Mouse (Mus musculus): ENCODE measurements around the gene Zdhhc5.
A peak's percentile ranks its signal among the peaks of the same experiment; 100 is the strongest.
"Not testable (repeated sequence)": the region's sequence is repeated elsewhere in the genome, so short reads cannot be mapped to it uniquely, and the experiment has no call there.

The Zdhhc5 gene

GRCm38 (mm10) chr2:84695007-84695695 is 19.8 kb downstream of the Zdhhc5 start:
- no peak for DNase-seq (ENCODE audit: low spot score)

DNA sequence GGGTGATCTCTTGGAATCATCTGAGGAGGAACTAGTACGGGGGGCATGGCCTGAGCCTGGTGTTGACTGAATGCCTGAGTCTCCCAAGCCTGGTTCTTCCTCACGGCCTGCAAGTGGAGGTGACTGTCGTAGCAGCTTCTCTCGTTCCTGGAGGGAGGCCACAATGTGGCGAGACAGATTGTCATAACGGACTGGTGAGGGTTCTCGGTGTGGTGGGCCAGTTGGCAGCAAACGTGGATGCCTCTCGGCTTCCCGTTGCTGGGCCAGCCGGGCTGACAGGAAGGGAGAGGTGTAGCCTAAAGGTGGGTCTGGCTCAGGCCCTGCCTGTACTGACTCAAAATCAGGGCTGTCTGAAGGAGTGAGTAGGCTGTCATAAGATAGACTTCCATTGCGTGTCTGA is 24.9 kb downstream of the Zdhhc5 start:
- DNase-seq (ENCODE audit: low spot score), result no peak

- DNase-seq (ENCODE audit: low spot score), result no peak
Measured at GRCm38 (mm10) chr2:84688080-84688844, 26.7 kb downstream of the Zdhhc5 start.

GRCm38 (mm10) chr2:84682605-84683183 is 32.3 kb downstream of the Zdhhc5 start:
- DNase-seq (ENCODE audit: low spot score), result no peak

DNA sequence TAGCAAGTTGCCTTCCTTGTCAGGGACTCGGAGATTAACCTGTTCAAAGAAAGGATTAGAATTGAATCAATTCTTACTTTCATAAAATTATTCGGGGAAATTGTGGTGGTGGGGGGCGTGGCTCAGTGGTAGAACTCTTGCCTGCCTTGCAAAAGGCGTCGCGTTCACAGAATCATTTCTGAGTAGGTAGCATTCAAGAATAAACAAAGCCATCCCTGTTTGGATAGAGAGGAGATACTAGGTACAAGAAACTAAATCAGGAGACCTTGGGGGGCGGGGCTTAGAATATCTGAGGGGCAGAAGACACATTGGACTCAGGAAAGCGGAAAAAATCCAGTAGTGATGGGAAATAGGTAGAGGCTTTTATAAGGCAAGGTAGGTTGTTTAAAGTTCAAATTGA is 36.0 kb downstream of the Zdhhc5 start, which contains the start of gene Tmx2:
Gene Tmx2, minus strand, starts transcription at position 125 of the 400 bp plus-strand sequence.
- no peak for DNase-seq (ENCODE audit: low spot score)

GRCm38 (mm10) chr2:84677968-84678880 is 36.8 kb downstream of the Zdhhc5 start, which contains the start of the genes Gm28635 and Med19:
TSS of gene Gm28635 (minus strand) at chr2:84678041.
TSS of gene Med19 (plus strand) at chr2:84678402.
- peak; percentile 100 for DNase-seq (ENCODE audit: low spot score)

- DNase-seq (ENCODE audit: low spot score), result no peak
Measured at GRCm38 (mm10) chr2:84677270-84677967, 37.6 kb downstream of the Zdhhc5 start.

DNA sequence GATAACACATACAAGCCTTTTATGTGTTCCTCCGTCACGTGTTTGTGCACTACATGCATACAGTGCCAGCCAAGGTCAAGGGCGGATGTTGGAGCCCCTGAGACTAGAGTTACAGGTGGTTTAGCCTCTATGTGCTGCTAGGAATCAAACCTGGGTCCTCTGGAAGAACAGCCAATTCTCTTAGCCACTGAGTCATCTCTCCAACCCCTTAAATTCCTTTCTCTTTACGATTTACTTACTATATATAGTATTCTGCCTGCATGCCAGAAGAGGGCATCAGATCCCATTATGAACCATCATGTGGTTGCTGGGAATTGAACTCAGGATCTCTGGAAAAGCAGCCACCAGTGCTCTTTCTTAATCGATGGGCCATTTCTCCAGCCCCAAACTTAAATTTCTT is 43.4 kb downstream of the Zdhhc5 start:
- DNase-seq (ENCODE audit: low spot score), result not testable (repeated sequence)

GRCm38 (mm10) chr2:84670569-84670933 is 44.4 kb downstream of the Zdhhc5 start, which contains the start of gene Selenoh:
TSS of gene Selenoh (minus strand) at chr2:84670770.
- peak; percentile 89 for DNase-seq (ENCODE audit: low spot score)

DNA sequence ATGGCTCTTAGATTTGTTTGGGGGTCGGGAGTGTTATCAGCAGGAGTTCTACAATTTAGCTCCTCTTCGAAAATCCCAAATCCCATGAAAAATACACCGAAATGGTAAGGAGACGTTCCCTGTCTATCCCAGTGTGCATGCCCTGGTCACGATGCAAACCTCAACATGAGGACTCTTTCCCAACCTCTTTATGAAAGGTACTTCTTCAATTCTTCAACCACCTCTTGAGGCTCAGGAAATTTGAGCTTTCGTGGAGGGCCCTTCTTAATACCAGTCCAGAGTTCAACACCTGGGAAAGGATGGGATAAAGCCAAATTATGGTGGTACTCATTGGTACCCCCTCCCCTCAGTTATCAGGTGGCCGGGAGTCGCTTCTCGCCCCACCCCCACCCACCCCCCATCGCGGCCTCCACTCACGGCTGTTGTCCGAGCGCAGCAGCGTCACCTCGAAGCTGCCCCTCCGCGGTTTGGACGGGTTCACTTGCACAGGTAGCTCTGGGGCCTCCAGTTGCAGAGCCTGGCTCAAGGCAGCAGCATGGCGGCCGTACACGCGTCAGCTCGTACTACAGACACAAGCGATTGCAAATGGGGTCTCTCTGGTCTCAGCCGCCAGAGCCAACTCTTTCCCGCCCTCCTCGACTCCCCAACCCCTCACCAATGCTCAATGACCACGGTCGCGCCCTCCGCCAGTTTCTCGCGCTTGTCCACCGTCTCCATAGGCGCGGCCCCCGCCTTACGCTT is 45.0 kb downstream of the Zdhhc5 start:
- no peak for DNase-seq (ENCODE audit: low spot score)

- DNase-seq (ENCODE audit: low spot score), result no peak
Measured at GRCm38 (mm10) chr2:84666081-84666480, 48.9 kb downstream of the Zdhhc5 start.

DNA sequence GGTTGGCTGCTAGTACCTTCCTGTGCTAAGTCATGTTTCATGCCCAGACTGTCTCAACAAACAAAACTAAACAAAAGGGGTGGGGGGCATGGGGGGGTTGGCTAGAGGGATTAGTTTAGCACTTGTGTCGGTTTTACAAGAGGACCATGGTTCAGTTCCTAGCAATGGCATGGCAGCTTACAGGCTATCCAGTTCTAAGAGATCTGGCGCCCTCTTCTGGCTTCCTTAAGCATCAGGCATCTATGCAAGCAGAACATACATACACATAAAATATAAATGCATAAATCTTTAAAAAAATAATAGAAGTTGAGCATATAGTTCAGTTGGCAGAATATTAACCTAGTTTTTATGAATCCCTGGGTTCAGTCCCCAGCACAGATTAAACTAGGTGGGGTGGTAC is 52.1 kb downstream of the Zdhhc5 start:
- peak; percentile 50 for DNase-seq (ENCODE audit: low spot score)

DNA sequence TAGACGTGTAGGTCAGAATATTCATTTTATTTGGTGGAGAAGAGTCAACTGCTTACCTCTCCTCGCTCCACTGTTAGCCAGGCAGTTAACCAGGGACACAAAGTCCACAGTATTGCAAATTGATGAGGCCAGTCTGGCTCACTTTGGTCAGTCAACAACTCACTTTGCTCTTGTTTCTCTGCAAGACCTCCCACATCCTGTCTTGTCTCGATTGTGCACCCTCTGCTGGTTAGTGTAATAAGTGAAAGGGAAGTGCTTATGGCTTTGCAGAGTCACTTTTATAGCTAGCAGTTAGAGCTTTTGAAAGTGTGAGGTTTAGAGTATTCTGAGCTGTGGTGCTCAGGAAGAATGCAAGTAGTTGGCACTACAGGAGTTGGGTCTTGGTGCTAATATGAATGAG is 54.7 kb downstream of the Zdhhc5 start:
- DNase-seq (ENCODE audit: low spot score), result peak; percentile 81

- DNase-seq (ENCODE audit: low spot score), result no peak
Measured at GRCm38 (mm10) chr2:84658806-84659205, 56.2 kb downstream of the Zdhhc5 start, which contains the start of gene Btbd18. TSS of gene Btbd18 (plus strand) at chr2:84659079.

DNA sequence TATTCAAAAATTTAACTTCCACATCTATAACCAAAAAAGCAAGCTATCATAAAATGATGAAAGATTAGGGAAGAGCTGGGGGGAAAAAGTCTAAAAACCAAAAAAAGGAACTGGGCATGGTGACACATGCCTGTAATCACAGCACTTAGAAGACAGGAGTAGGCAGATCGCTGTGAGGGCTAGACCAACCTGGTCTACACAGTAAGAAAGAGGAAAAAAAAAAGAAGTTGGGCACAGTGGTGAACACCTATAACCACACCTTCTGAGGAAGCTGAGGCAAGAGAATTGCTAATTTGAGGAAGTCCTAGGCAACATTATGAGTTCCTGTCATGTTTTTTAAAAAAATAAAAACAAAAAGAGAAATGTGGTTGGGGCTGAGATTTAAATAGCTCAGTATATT is 59.1 kb downstream of the Zdhhc5 start:
- DNase-seq (ENCODE audit: low spot score), result no peak

- DNase-seq (ENCODE audit: low spot score), result no peak
Measured at GRCm38 (mm10) chr2:84653354-84653753, 61.6 kb downstream of the Zdhhc5 start.

- peak; percentile 98 for DNase-seq (ENCODE audit: low spot score)
Measured at GRCm38 (mm10) chr2:84650464-84651195, 64.3 kb downstream of the Zdhhc5 start, which contains the start of gene Ctnnd1. TSS of gene Ctnnd1 (minus strand) at chr2:84650765.

- peak; percentile 45 for DNase-seq (ENCODE audit: low spot score)
Measured at GRCm38 (mm10) chr2:84649674-84650073, 65.3 kb downstream of the Zdhhc5 start.

- DNase-seq (ENCODE audit: low spot score), result no peak
Measured at GRCm38 (mm10) chr2:84648369-84648768, 66.6 kb downstream of the Zdhhc5 start.
